Comparison of ENCODE assay signal across 25 mouse cellular contexts in genomic region chr1:160861142-160861541, GRCm38 (mm10). TPM values are rescaled to one million over a fixed set of nuclear protein-coding genes. Genes with fewer than 3 reads are reported as not detected.
DNase-seq lines count a peak whose midpoint lies in the region; ATAC-seq and TF ChIP-seq lines count a peak whose summit lies in the region.
"Had no signal": no experiment of that assay in that cellular context is flagged by ENCODE, and none has a peak within 500 bp of the region (broad histone marks: within the 10 kb centered on the region; RNA-seq: fewer than 3 reads in every experiment).

No protein-coding gene starts in this region.

- no peak overlapping the region for H3K4me2 ChIP-seq in forebrain, embryonic 15.5 days (replicated peaks)
- H3K4me2 ChIP-seq: embryonic facial prominence, embryonic 15.5 days; forebrain, embryonic 12.5 days; hindbrain, embryonic 12.5 days had no signal

- no peak overlapping the region for H3K9ac ChIP-seq in forebrain, embryonic 15.5 days (replicated peaks)
- H3K9ac ChIP-seq in MEL (ENCODE audit: control insufficient read depth, low read depth, low read length, poor library complexity, severe bottlenecking), result no peak overlapping the region
- H3K9ac ChIP-seq: embryonic facial prominence, embryonic 15.5 days; forebrain, embryonic 12.5 days; hindbrain, embryonic 12.5 days had no signal

- no peaks in the 10 kb centered on the region for H3K4me1 ChIP-seq in forebrain, embryonic 15.5 days
- H3K4me1 ChIP-seq in forebrain, embryonic 10.5 days, result no peaks in the 10 kb centered on the region
- H3K4me1 ChIP-seq in MEL (ENCODE audit: control insufficient read depth in 1 of 2, insufficient read depth in 2 of 2, low read length in 2 of 2), result no peaks in the 10 kb centered on the region
- H3K4me1 ChIP-seq: embryonic facial prominence, embryonic 15.5 days; forebrain, embryonic 12.5 days; heart, embryonic 10.5 days; hindbrain, embryonic 12.5 days had no signal

- DNase-seq in forebrain, embryonic 10.5 days (ENCODE audit: extremely low spot score, low spot score), result no peak
- DNase-seq in MEL (ENCODE audit: low read depth, low spot score) (peak; percentile 50), liver (no peak)
- no peak for DNase-seq in kidney, postnatal 4 days
- DNase-seq: adrenal gland, postnatal 14 days; cerebellum, adult 2 months; cerebellum, postnatal 10 days; embryo, embryonic 11 days; gastrocnemius, adult 2 months; gastrocnemius, postnatal 36 days; heart, adult 18-20 months; heart, postnatal 10 days; heart, postnatal 4 days; kidney, adult 11 months had no signal

- no peaks in the 10 kb centered on the region for H3K27me3 ChIP-seq in forebrain, embryonic 15.5 days
- H3K27me3 ChIP-seq in forebrain, embryonic 10.5 days (ENCODE audit: poor library complexity, severe bottlenecking), result no peaks in the 10 kb centered on the region
- H3K27me3 ChIP-seq in MEL (ENCODE audit: control insufficient read depth in 1 of 2, insufficient read depth in 2 of 2, low read length in 2 of 2), result no peaks in the 10 kb centered on the region
- H3K27me3 ChIP-seq: embryonic facial prominence, embryonic 15.5 days; forebrain, embryonic 12.5 days; hindbrain, embryonic 12.5 days had no signal

- 0 out of 2 replicates have a peak, but pooled peaks have one; percentile 13 for ATAC-seq in forebrain, embryonic 15.5 days (replicated peaks)
- peak; percentile 88 for ATAC-seq in granulocyte monocyte progenitor cell, adult 5-6 weeks (replicated peaks; ENCODE audit: poor library complexity, severe bottlenecking)
- peak; percentile 81 for ATAC-seq in neutrophil, adult 5-6 weeks (ENCODE audit: extremely low read depth, insufficient number of reproducible peaks, low FRiP score, poor library complexity, severe bottlenecking)
- no peak for ATAC-seq in erythroblast, adult 5-6 weeks (replicated peaks; ENCODE audit: low FRiP score, poor library complexity, severe bottlenecking)
- ATAC-seq: hindbrain, embryonic 16.5 days; inflammation-experienced regulatory T-cells, adult 6 months had no signal

- TF ChIP-seq CTCF in MEL (IDR thresholded peaks at IDR 0.05 in 2 of 3, conservative IDR thresholded peaks at IDR 0.05 in 1 of 3; ENCODE audit: control insufficient read depth in 1 of 3, insufficient read depth in 1 of 3, low read depth in 2 of 3, low read length in 3 of 3, poor library complexity in 1 of 3, severe bottlenecking in 1 of 3), result no peak

- H3K4me3 ChIP-seq in forebrain, embryonic 15.5 days, result no peak overlapping the region
- H3K4me3 ChIP-seq in forebrain, embryonic 10.5 days, result no peak overlapping the region
- H3K4me3 ChIP-seq in MEL (ENCODE audit: control insufficient read depth in 1 of 2, insufficient read depth in 1 of 2, low read depth in 2 of 2, low read length in 2 of 2), result no peak overlapping the region
- H3K4me3 ChIP-seq: embryonic facial prominence, embryonic 15.5 days; forebrain, embryonic 12.5 days; gastrocnemius, adult 2 months; heart, embryonic 10.5 days; hindbrain, embryonic 12.5 days had no signal

- 79% methylated on average over 2 of the region's 2 CpGs for WGBS in forebrain, embryonic 15.5 days
- 91% methylated on average over 2 of the region's 2 CpGs for WGBS in forebrain, embryonic 10.5 days

- TF ChIP-seq POLR2A in MEL (IDR thresholded peaks at IDR 0.05; ENCODE audit: control insufficient read depth in 1 of 2, insufficient read depth in 1 of 2, low read depth in 1 of 2, low read length in 2 of 2, poor library complexity in 1 of 2), result no peak

- H3K36me3 ChIP-seq in forebrain, embryonic 15.5 days, result no peaks in the 10 kb centered on the region
- no peaks in the 10 kb centered on the region for H3K36me3 ChIP-seq in forebrain, embryonic 10.5 days (replicated peaks)
- peaks cover 0 to 3% of the 10 kb centered on the region in 2 experiments; a peak in 1 of 4 replicates for H3K36me3 ChIP-seq in MEL (ENCODE audit: control insufficient read depth in 1 of 2, insufficient read depth in 2 of 2, low read length in 2 of 2)
- H3K36me3 ChIP-seq: embryonic facial prominence, embryonic 15.5 days; forebrain, embryonic 12.5 days; G1E; heart, embryonic 10.5 days; hindbrain, embryonic 12.5 days had no signal

- no peaks in the 10 kb centered on the region for H3K79me2 ChIP-seq in MEL (ENCODE audit: control insufficient read depth, insufficient read depth, low read length, poor library complexity)

- no peaks in the 10 kb centered on the region for H3K9me3 ChIP-seq in forebrain, embryonic 15.5 days
- H3K9me3 ChIP-seq in forebrain, embryonic 10.5 days, result no peaks in the 10 kb centered on the region
- H3K9me3 ChIP-seq in MEL (replicated peaks; ENCODE audit: insufficient read depth, low read length), result no peaks in the 10 kb centered on the region
- H3K9me3 ChIP-seq: embryonic facial prominence, embryonic 15.5 days; forebrain, embryonic 12.5 days; G1E; heart, embryonic 10.5 days; hindbrain, embryonic 12.5 days had no signal

- TF ChIP-seq RAD21 in MEL (IDR thresholded peaks at IDR 0.05; ENCODE audit: low read depth, low read length), result no peak

- TF ChIP-seq EP300 in MEL (IDR thresholded peaks at IDR 0.05; ENCODE audit: low read depth in 1 of 2, low read length in 2 of 2), result peak; percentile 15 to 38; a peak in 2 of 4 replicates

- no peak overlapping the region for H3K27ac ChIP-seq in forebrain, embryonic 15.5 days (replicated peaks)
- H3K27ac ChIP-seq in forebrain, embryonic 10.5 days, result no peak overlapping the region
- H3K27ac ChIP-seq in MEL (ENCODE audit: control insufficient read depth, low read depth, low read length), result no peak overlapping the region
- H3K27ac ChIP-seq: embryonic facial prominence, embryonic 15.5 days; forebrain, embryonic 12.5 days; gastrocnemius, adult 2 months; heart, embryonic 10.5 days; hindbrain, embryonic 12.5 days had no signal

TF ChIP-seq in MEL, 35 proteins besides CTCF, POLR2A, EP300 and RAD21 (continues in another document):
- no peak for TF ChIP-seq KAT2A (conservative IDR thresholded peaks at IDR 0.05; ENCODE audit: low read depth, low read length)
- TF ChIP-seq MAX (IDR thresholded peaks at IDR 0.05; ENCODE audit: low read length), result no peak
- TF ChIP-seq ZKSCAN1 (IDR thresholded peaks at IDR 0.05; ENCODE audit: low read depth, low read length), result no peak
- peak; percentile 45 for TF ChIP-seq GATA1 (IDR thresholded peaks at IDR 0.05; ENCODE audit: low read depth, low read length)
- no peak for TF ChIP-seq GABPA (IDR thresholded peaks at IDR 0.05; ENCODE audit: low read depth, low read length)
- TF ChIP-seq TAL1 (IDR thresholded peaks at IDR 0.05; ENCODE audit: low read length), result no peak
- no peak for TF ChIP-seq TCF12 (IDR thresholded peaks at IDR 0.05; ENCODE audit: low read depth, low read length)
- TF ChIP-seq ZC3H11A (IDR thresholded peaks at IDR 0.05; ENCODE audit: low read depth, low read length), result no peak
- TF ChIP-seq E2F4 (IDR thresholded peaks at IDR 0.05; ENCODE audit: borderline replicate concordance, low read depth, low read length), result no peak
- TF ChIP-seq ZNF384 (IDR thresholded peaks at IDR 0.05; ENCODE audit: low read depth, low read length), result no peak
- no peak for TF ChIP-seq TBP (IDR thresholded peaks at IDR 0.05; ENCODE audit: low read depth, low read length)
- TF ChIP-seq BHLHE40 (IDR thresholded peaks at IDR 0.05; ENCODE audit: borderline replicate concordance, low read depth, low read length), result no peak
- TF ChIP-seq MAFK (IDR thresholded peaks at IDR 0.05; ENCODE audit: borderline replicate concordance, low read depth, low read length), result no peak
- TF ChIP-seq NRF1 (IDR thresholded peaks at IDR 0.05; ENCODE audit: insufficient read depth, low read depth, low read length, poor library complexity, severe bottlenecking), result no peak
- no peak for TF ChIP-seq USF2 (IDR thresholded peaks at IDR 0.05; ENCODE audit: borderline replicate concordance in 1 of 2, insufficient read depth in 1 of 2, low read depth in 1 of 2, low read length in 2 of 2)
- no peak for TF ChIP-seq POLR2AphosphoS2 (IDR thresholded peaks at IDR 0.05; ENCODE audit: low read length)
- TF ChIP-seq MXI1 (IDR thresholded peaks at IDR 0.05; ENCODE audit: low read depth, low read length), result no peak
- TF ChIP-seq MAZ (IDR thresholded peaks at IDR 0.05; ENCODE audit: low read depth, low read length), result no peak
- TF ChIP-seq ELF1 (IDR thresholded peaks at IDR 0.05; ENCODE audit: low read depth, low read length), result peak; percentile 58; the same call in 1 of the 2 replicates
- no peak for TF ChIP-seq UBTF (IDR thresholded peaks at IDR 0.05; ENCODE audit: borderline replicate concordance, insufficient read depth, low read depth, low read length)
- no peak for TF ChIP-seq JUND (IDR thresholded peaks at IDR 0.05; ENCODE audit: low read depth, low read length)
- TF ChIP-seq CHD2 (IDR thresholded peaks at IDR 0.05; ENCODE audit: low read length), result no peak
- 0 out of 2 replicates have a peak, but pooled peaks have one; percentile 29 for TF ChIP-seq SIN3A (IDR thresholded peaks at IDR 0.05; ENCODE audit: low read length)
- TF ChIP-seq HCFC1 (IDR thresholded peaks at IDR 0.05; ENCODE audit: low read depth, low read length), result 0 out of 2 replicates have a peak, but pooled peaks have one; percentile 19
- no peak for TF ChIP-seq MYB (IDR thresholded peaks at IDR 0.05; ENCODE audit: low read depth, low read length)
- TF ChIP-seq POLR2AphosphoS5 (IDR thresholded peaks at IDR 0.05; ENCODE audit: borderline replicate concordance, low read depth, low read length), result no peak
- no peak for TF ChIP-seq NELFE (IDR thresholded peaks at IDR 0.05; ENCODE audit: low read depth, low read length)
- peak; percentile 82 for TF ChIP-seq USF1 (IDR thresholded peaks at IDR 0.05; ENCODE audit: low read depth, low read length)
- TF ChIP-seq ETS1 (IDR thresholded peaks at IDR 0.05; ENCODE audit: low read depth, low read length), result 0 out of 2 replicates have a peak, but pooled peaks have one; percentile 22
- no peak for TF ChIP-seq ZMIZ1 (IDR thresholded peaks at IDR 0.05; ENCODE audit: low read depth, low read length)

RNA-seq across cellular contexts. Expression of gene Rc3h1, which starts 45.1 kb away (rescaled TPM):
- 7.7 and 8.3 TPM in 2 replicates for polyA plus RNA-seq in forebrain, embryonic 15.5 days (2015; fragmentation: Nextera tagmentation; extraction: Ambion mirVana)
- polyA plus RNA-seq in forebrain, embryonic 10.5 days (2016; fragmentation: Nextera tagmentation; extraction: Ambion mirVana), result 7.1 and 7.6 TPM in 2 replicates
- total RNA-seq in MEL (2012; rRNA removed), result 14.2 and 15.2 TPM in 2 replicates
- polyA plus RNA-seq in MEL (2012; ENCODE audit: insufficient read depth in 1 of 2, insufficient read length in 2 of 2, low read depth in 1 of 2, low replicate concordance in 2 of 2, missing spikeins in 1 of 2), result 1 to 10 TPM in 1 of 2 experiments, not detected in 1; 6.2 TPM
- 33.0 and 34.8 TPM in 2 replicates for total RNA-seq in granulocyte monocyte progenitor cell, adult 5-6 weeks (2014; fragmentation: Nextera tagmentation)
- 19.1 and 20.5 TPM in 2 replicates for total RNA-seq in granulocyte monocyte progenitor cell, adult 5-6 weeks (2017)
- total RNA-seq in neutrophil, adult 5-6 weeks (2017), result 43.5 and 49.2 TPM in 2 replicates
- 43.9 and 45.3 TPM in 2 replicates for total RNA-seq in erythroblast, adult 5-6 weeks (2015; ENCODE audit: low replicate concordance)
- total RNA-seq in erythroblast, adult 5-6 weeks (2017; ENCODE audit: low replicate concordance), result 54.4 and 55.5 TPM in 2 replicates
